Mouse (Mus musculus) kidney, postnatal 0 days (tissue): ENCODE measurements around the gene Lad1. TPM values are rescaled to one million over a fixed set of nuclear protein-coding genes. Genes with fewer than 3 reads are reported as not detected.

Source experiments
- ATAC-seq: fragments of 200-750 bp; cut with Nextera tagmentation; replicated peaks from 2 replicates; pipeline ENCODE4 v1.8.0; 2017; ENCODE audit warnings: low read depth, moderate number of reproducible peaks, moderate TSS enrichment, moderate library complexity; ENCODE audit not compliant: low FRiP score
- DNase-seq: peaks from one replicate; pipeline ENCODE4 v3.0.0-alpha.2; 2016; ENCODE audit warnings: low spot score
- H3K27ac ChIP-seq: fragments of 300-500 bp; sonication (generic); 2 replicates; pipeline ENCODE4 v1.5.1; 2014; ENCODE audit warnings: mild to moderate bottlenecking
- H3K27me3 ChIP-seq: fragments of 300-500 bp; sonication (generic); 2 replicates; pipeline ENCODE4 v1.6.1; 2014; ENCODE audit warnings: low read length, mixed read lengths; ENCODE audit not compliant: insufficient read depth
- H3K36me3 ChIP-seq: fragments of 300-500 bp; sonication (generic); 2 replicates; pipeline ENCODE4 v1.6.1; 2014; ENCODE audit warnings: low read length, mixed read lengths; ENCODE audit not compliant: insufficient read depth
- H3K4me1 ChIP-seq: fragments of 300-500 bp; sonication (generic); replicated peaks from 2 replicates; pipeline ENCODE4 v1.6.1; 2014; ENCODE audit warnings: antibody characterized with exemption, low read length, mixed read lengths; ENCODE audit not compliant: insufficient read depth
- H3K4me2 ChIP-seq: fragments of 300-500 bp; sonication (generic); 2 replicates; pipeline ENCODE4 v1.6.1; 2014; ENCODE audit warnings: mild to moderate bottlenecking, low read length, moderate library complexity, mixed read lengths
- H3K4me3 ChIP-seq: fragments of 300-500 bp; sonication (generic); replicated peaks from 2 replicates; pipeline ENCODE4 v1.5.1; 2014; ENCODE audit warnings: low read depth, low read length
- H3K9ac ChIP-seq: fragments of 300-500 bp; sonication (generic); 2 replicates; pipeline ENCODE4 v1.6.1; 2014; ENCODE audit warnings: low read depth, low read length
- H3K9me3 ChIP-seq: fragments of 300-500 bp; sonication (generic); replicated peaks from 2 replicates; pipeline ENCODE4 v1.6.1; 2016; ENCODE audit warnings: low read length, inconsistent platforms, mixed read lengths
- CTCF ChIP-seq: IDR thresholded peaks from 2 replicates; pipeline ENCODE4 v1.5.1; 2016; ENCODE audit warnings: antibody characterized with exemption, low read depth, mild to moderate bottlenecking, moderate library complexity
- WGBS: fragments of 180-500 bp; shearing (Covaris S2); extraction: QIAGEN DNeasy Blood & Tissue Kit; methylation state at CpG from one replicate; pipeline ENCODE4 v1.1.7; 2014; 5-methylcytosine and 5-hydroxymethylcytosine counted together
- polyA plus RNA-seq: library from polyadenylated mRNA; unstranded; fragments of >200 nt; fragmentation: Nextera tagmentation; extraction: Ambion mirVana; gene quantifications from 2 replicates; pipeline ENCODE4 v1.2.1, GENCODE M21; 2015

Lad1 gene
- polyA plus RNA-seq, 1 experiment from 2014 or later: 28.4 TPM

GRCm38 (mm10) chr1:135847139-135847562 lies 28.8 kb downstream of the Lad1 start:
- no peaks in the 10 kb centered on the region for H3K36me3 ChIP-seq
- ATAC-seq: 0 out of 2 replicates have a peak, but pooled peaks have one; percentile 30
- TF ChIP-seq CTCF: peak; percentile 77

GRCm38 (mm10) chr1:135847611-135848351 lies 29.4 kb downstream of the Lad1 start:
- no peak for ATAC-seq
- TF ChIP-seq CTCF: no peak
- Histone ChIP-seq H3K4me1 (no peaks in the 10 kb centered on the region), H3K27ac (no peak overlapping the region), H3K36me3 (no peaks in the 10 kb centered on the region), H3K9ac (no peak overlapping the region), H3K9me3 (no peaks in the 10 kb centered on the region), H3K4me3 (no peak overlapping the region), H3K27me3 (no peaks in the 10 kb centered on the region), H3K4me2 (no peak overlapping the region)
- WGBS: 78% methylated on average over 17 of the region's 17 CpGs
- no peak for DNase-seq

More at GRCm38 (mm10) chr1:135847139-135847562, 28.8 kb downstream of the Lad1 start:
- peak; percentile 65 for DNase-seq
- Histone ChIP-seq H3K4me2 (no peak overlapping the region), H3K27me3 (no peaks in the 10 kb centered on the region), H3K4me1 (no peaks in the 10 kb centered on the region), H3K27ac (no peak overlapping the region), H3K9ac (no peak overlapping the region), H3K9me3 (no peaks in the 10 kb centered on the region), H3K4me3 (no peak overlapping the region)
- 36% methylated on average over 6 of the region's 6 CpGs for WGBS

GRCm38 (mm10) chr1:135850722-135851512 lies 32.5 kb downstream of the Lad1 start:
- Histone ChIP-seq H3K36me3 (no peaks in the 10 kb centered on the region), H3K4me2 (no peak overlapping the region), H3K4me3 (no peak overlapping the region), H3K9ac (no peak overlapping the region), H3K27me3 (no peaks in the 10 kb centered on the region), H3K4me1 (no peaks in the 10 kb centered on the region), H3K27ac (no peak overlapping the region), H3K9me3 (no peaks in the 10 kb centered on the region)
- no peak for ATAC-seq
- TF ChIP-seq CTCF: peak; percentile 70
- WGBS: 72% methylated on average over 12 of the region's 12 CpGs
- DNase-seq: peak; percentile 54

GRCm38 (mm10) chr1:135852044-135852756 lies 33.8 kb downstream of the Lad1 start:
- ATAC-seq: no peak

DNA sequence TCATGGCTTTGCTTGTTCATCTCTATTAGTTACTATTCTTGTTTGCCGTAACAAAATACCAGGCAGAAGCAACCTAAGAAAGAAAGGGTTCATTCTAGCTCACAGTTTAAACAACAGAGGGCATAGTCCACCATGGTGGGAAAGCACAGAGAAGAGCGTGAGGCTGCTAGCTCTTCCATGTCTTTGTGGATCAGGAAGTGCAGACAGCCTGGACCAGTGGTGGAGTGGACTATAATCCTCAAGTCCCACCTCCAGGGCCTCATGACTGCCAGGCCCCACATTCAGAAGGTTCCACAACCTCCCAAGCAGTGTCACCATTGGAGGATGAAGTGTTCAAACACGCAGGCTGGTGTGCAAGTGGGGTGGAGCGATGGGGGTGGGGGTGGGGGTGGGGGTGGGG lies 34.8 kb downstream of the Lad1 start:
- ATAC-seq (no peak), DNase-seq (no peak)
- H3K27ac ChIP-seq: no peak overlapping the region
- no peak overlapping the region for H3K4me2 ChIP-seq
- H3K27me3 ChIP-seq: no peaks in the 10 kb centered on the region
- WGBS: 80% methylated on average over 4 of the region's 4 CpGs
- H3K4me3 ChIP-seq: no peak overlapping the region
- H3K4me1 ChIP-seq: no peaks in the 10 kb centered on the region
- H3K9me3 ChIP-seq: no peaks in the 10 kb centered on the region
- no peak for TF ChIP-seq CTCF
- H3K36me3 ChIP-seq: no peaks in the 10 kb centered on the region
- no peak overlapping the region for H3K9ac ChIP-seq

More at GRCm38 (mm10) chr1:135852044-135852756, 33.8 kb downstream of the Lad1 start:
- WGBS: 58% methylated on average over 13 of the region's 13 CpGs
- Histone ChIP-seq H3K4me2 (no peak overlapping the region), H3K27ac (no peak overlapping the region), H3K4me1 (no peaks in the 10 kb centered on the region), H3K9ac (no peak overlapping the region), H3K27me3 (no peaks in the 10 kb centered on the region), H3K4me3 (no peak overlapping the region), H3K9me3 (no peaks in the 10 kb centered on the region), H3K36me3 (no peaks in the 10 kb centered on the region)
- no peak for DNase-seq
- TF ChIP-seq CTCF: no peak
